Mouse (Mus musculus) hematopoietic multipotent progenitor cell, adult 10-12 weeks (in vitro differentiated cells): Measurements from ENCODE around the gene Mrpl51. TPM values are rescaled to one million over a fixed set of nuclear protein-coding genes. Genes with fewer than 3 reads are reported as not detected.

ENCODE experiments used
- polyA plus RNA-seq: library from polyadenylated mRNA; stranded (reverse); fragments of >175 nt; gene quantifications from 2 replicates; pipeline ENCODE4 v1.2.3, GENCODE M21; 2012; ENCODE audit warnings: low replicate concordance

Mrpl51 gene
- polyA plus RNA-seq, result 56.7 and 77.1 TPM in 2 replicates

GRCm38 (mm10) chr6:125191332-125192015, at the start of gene Mrpl51, which contains the start of gene Ncapd2:
Gene Mrpl51 (plus strand): TSS chr6:125191801.
Gene Ncapd2 (minus strand): TSS chr6:125191701.

GRCm38 (mm10) chr6:125145001-125145400, 46.6 kb upstream of the Mrpl51 start, which contains the start of gene Iffo1:
Gene Iffo1 (plus strand): TSS chr6:125145241.

GRCm38 (mm10) chr6:125166051-125166751, 25.4 kb upstream of the Mrpl51 start, which contains the start of gene Gapdh:
Gene Gapdh (minus strand): TSS chr6:125166467.

GRCm38 (mm10) chr6:125215148-125215954, 23.8 kb downstream of the Mrpl51 start, which contains the start of gene Vamp1:
Gene Vamp1 (plus strand): TSS chr6:125215551.

GRCm38 (mm10) chr6:125231117-125232044, 39.8 kb downstream of the Mrpl51 start, which contains the start of gene Tapbpl:
Gene Tapbpl (minus strand): TSS chr6:125231860.

GRCm38 (mm10) chr6:125236782-125237181, 45.2 kb downstream of the Mrpl51 start, which contains the start of gene Cd27:
Gene Cd27 (minus strand): TSS chr6:125237010.

Other genes starting within 250 kb of the Mrpl51 start
- gene Cops7a, start 226.3 kb upstream of the Mrpl51 start, polyA plus RNA-seq, result 29.0 and 55.9 TPM in 2 replicates
- 51.0 and 101 TPM in 2 replicates for gene Pianp, start 195.1 kb upstream of the Mrpl51 start, polyA plus RNA-seq
- gene Zfp384, start 182.7 kb upstream of the Mrpl51 start, polyA plus RNA-seq, result 50.8 and 78.9 TPM in 2 replicates
- gene Ing4, start 152.0 kb upstream of the Mrpl51 start, polyA plus RNA-seq, result 19.0 and 38.5 TPM in 2 replicates
- gene Acrbp, start 142.1 kb upstream of the Mrpl51 start, polyA plus RNA-seq, result 22.0 and 22.1 TPM in 2 replicates
- gene Lpar5, start 123.9 kb upstream of the Mrpl51 start, polyA plus RNA-seq, result 8.6 and 15.2 TPM in 2 replicates
- 130 and 203 TPM in 2 replicates for gene Chd4, start 95.8 kb upstream of the Mrpl51 start, polyA plus RNA-seq
- gene Nop2, start 59.9 kb upstream of the Mrpl51 start, polyA plus RNA-seq, result 11.4 and 27.6 TPM in 2 replicates
- gene Iffo1, start 46.6 kb upstream of the Mrpl51 start, polyA plus RNA-seq, result 54.7 and 135 TPM in 2 replicates
- gene Gapdh, start 25.3 kb upstream of the Mrpl51 start, polyA plus RNA-seq, result 267 and 2,413 TPM in 2 replicates
- 31.3 and 49.7 TPM in 2 replicates for gene Ncapd2, start 100 bp upstream of the Mrpl51 start, polyA plus RNA-seq
- 14.4 and 28.4 TPM in 2 replicates for gene Vamp1, start 23.8 kb downstream of the Mrpl51 start, polyA plus RNA-seq
- 35.1 and 36.7 TPM in 2 replicates for gene Tapbpl, start 40.1 kb downstream of the Mrpl51 start, polyA plus RNA-seq
- 43.0 and 105 TPM in 2 replicates for gene Cd27, start 45.2 kb downstream of the Mrpl51 start, polyA plus RNA-seq
- not detected in 2 replicates for gene Tuba3a, start 94.2 kb downstream of the Mrpl51 start, polyA plus RNA-seq
- gene Ltbr, start 122.1 kb downstream of the Mrpl51 start, polyA plus RNA-seq, result 33.0 and 72.9 TPM in 2 replicates
- 3.3 and 15.9 TPM in 2 replicates for gene Scnn1a, start 128.9 kb downstream of the Mrpl51 start, polyA plus RNA-seq
- gene Tnfrsf1a, start 157.6 kb downstream of the Mrpl51 start, polyA plus RNA-seq, result 71.0 and 153 TPM in 2 replicates
- gene Plekhg6, start 189.0 kb downstream of the Mrpl51 start, polyA plus RNA-seq, result 0.04 and 0.16 TPM in 2 replicates